Mouse (Mus musculus) bone marrow macrophage, adult 2 months (primary cell): ENCODE results near the gene Gm21981. TPM values are rescaled to one million over a fixed set of nuclear protein-coding genes. Genes with fewer than 3 reads are reported as not detected.
A peak's percentile ranks its signal among the peaks of the same experiment; 100 is the strongest.

ENCODE experiments used
- H3K27ac ChIP-seq: 2 replicates; pipeline ENCODE4 v1.5.1; 2012; ENCODE audit warnings: low read depth, low read length; ENCODE audit not compliant: insufficient read depth
- H3K4me1 ChIP-seq: 2 replicates; pipeline ENCODE4 v1.6.1; 2012; ENCODE audit warnings: low read length; ENCODE audit not compliant: control insufficient read depth, insufficient read depth
- H3K4me3 ChIP-seq: 2 replicates; pipeline ENCODE4 v1.5.1; 2012; ENCODE audit warnings: mild to moderate bottlenecking, low read length, moderate library complexity; ENCODE audit not compliant: insufficient read depth
- CTCF ChIP-seq: IDR thresholded peaks from 2 replicates; pipeline ENCODE4 v1.5.1; 2012; ENCODE audit warnings: low read depth, mild to moderate bottlenecking, low read length, moderate library complexity
- POLR2A ChIP-seq: IDR thresholded peaks from 2 replicates; pipeline ENCODE4 v1.6.1; 2012; ENCODE audit warnings: mild to moderate bottlenecking, low read depth, low read length, borderline replicate concordance
- polyA plus RNA-seq: library from polyadenylated mRNA; stranded (reverse); fragments of >200 nt; gene quantifications from 2 replicates; pipeline ENCODE4 v1.2.4, GENCODE M21; 2012; ENCODE audit not compliant: missing spikeins, insufficient read depth, insufficient read length

Gene Gm21981
- polyA plus RNA-seq, 1 experiment: 0.58 TPM

DNA sequence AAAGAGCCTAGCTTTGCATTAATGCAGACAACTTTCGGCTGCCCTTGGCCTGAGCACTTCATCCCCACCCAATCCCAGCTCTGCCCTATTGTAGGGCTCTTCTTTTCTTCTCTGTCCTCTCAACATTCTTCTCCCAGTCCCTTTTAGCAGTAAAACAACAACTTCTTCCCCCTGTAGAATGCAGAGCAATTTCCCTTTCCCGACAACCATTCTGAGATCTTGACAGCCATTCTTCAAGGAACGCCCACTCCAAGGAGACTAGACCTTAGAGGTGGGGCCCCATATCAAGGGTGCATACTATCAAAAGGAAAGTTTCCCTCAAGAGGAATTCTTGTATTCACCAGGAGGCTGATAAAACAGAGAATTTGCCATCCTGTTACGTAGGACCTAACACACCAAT is 45.3 kb downstream of the Gm21981 start:
- H3K4me1 ChIP-seq: peaks cover 14% of the 10 kb centered on the region
- no peak overlapping the region for H3K27ac ChIP-seq
- TF ChIP-seq CTCF (no peak), POLR2A (no peak)

DNA sequence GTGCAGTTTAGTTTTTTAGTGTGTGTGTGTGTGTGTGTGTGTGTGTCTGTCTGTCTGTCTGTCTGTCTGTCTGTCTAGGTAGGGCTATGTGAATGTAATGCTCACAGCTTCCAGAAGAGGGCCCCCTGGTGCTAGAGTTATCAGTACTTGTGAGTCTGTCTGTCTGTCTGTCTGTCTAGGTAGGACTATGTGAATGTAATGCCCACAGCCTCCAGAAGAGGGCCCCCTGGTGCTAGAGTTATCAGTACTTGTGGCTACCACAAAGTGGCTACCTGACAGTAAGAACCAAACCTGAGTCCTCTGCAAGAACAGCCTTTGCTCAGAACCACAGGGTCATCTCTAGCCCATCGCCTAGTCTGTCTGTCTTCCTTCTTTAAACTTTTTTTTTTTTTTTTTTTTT is 47.6 kb downstream of the Gm21981 start:
- Histone ChIP-seq H3K27ac (no peak overlapping the region), H3K4me3 (no peak overlapping the region), H3K4me1 (no peaks in the 10 kb centered on the region; the same call in none of the 2 replicates)
- TF ChIP-seq CTCF (peak; percentile 76), POLR2A (no peak)

More for the DNA sequence above, 45.3 kb downstream of the Gm21981 start:
- H3K4me3 ChIP-seq: no peak overlapping the region

DNA sequence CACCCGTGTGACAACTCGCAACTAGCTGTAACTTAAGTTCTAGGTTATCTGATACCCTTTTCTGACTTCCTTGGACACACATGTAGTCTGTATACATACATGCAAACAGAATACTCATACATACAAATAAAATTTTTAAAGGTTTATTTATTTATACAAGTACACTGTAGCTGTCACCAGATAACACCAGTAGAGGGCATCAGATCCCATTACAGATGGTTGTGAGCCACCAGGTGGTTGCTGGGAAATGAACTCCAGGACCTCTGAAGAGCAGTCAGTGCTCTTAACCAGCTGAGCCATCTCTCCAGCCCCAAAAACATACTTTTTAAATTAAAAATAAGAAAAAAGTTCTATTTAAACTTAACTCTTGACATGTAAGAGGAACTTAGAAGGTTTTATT is 51.3 kb downstream of the Gm21981 start:
- TF ChIP-seq POLR2A: no peak
- no peak overlapping the region for H3K27ac ChIP-seq
- H3K4me3 ChIP-seq: no peak overlapping the region
- no peaks in the 10 kb centered on the region for H3K4me1 ChIP-seq

Other genes with a start within 250 kb of the Gm21981 start
- gene Taf8, start 192.2 kb downstream of the Gm21981 start, polyA plus RNA-seq: 23.7 and 30.1 TPM in 2 replicates
- gene Ccnd3, start 189.4 kb downstream of the Gm21981 start, polyA plus RNA-seq: 89.1 and 95.0 TPM in 2 replicates
- gene Bysl, start 83.0 kb downstream of the Gm21981 start, polyA plus RNA-seq: 4.1 and 5.0 TPM in 2 replicates
- 19.7 and 23.4 TPM in 2 replicates for gene Med20, start 82.9 kb downstream of the Gm21981 start, polyA plus RNA-seq
- gene Gm20517, start 82.9 kb downstream of the Gm21981 start, polyA plus RNA-seq: 1.2 and 3.1 TPM in 2 replicates
- gene Usp49, start 63.8 kb downstream of the Gm21981 start, polyA plus RNA-seq: 7.3 and 8.6 TPM in 2 replicates
- gene Tomm6, start 6.1 kb downstream of the Gm21981 start, polyA plus RNA-seq: 220 TPM in 2 replicates
- 3.1 and 8.4 TPM in 2 replicates for gene Frs3, start 5.4 kb downstream of the Gm21981 start, polyA plus RNA-seq
- 2.9 and 3.2 TPM in 2 replicates for gene Prickle4, start 281 bp upstream of the Gm21981 start, polyA plus RNA-seq
- gene Pgc, start 32.4 kb upstream of the Gm21981 start, polyA plus RNA-seq: not detected in 2 replicates
- gene Tfeb, start 42.6 kb upstream of the Gm21981 start, polyA plus RNA-seq: 43.2 and 48.4 TPM in 2 replicates
- gene Mdfi, start 140.2 kb upstream of the Gm21981 start, polyA plus RNA-seq: not detected in 2 replicates
- gene Foxp4, start 230.2 kb upstream of the Gm21981 start, polyA plus RNA-seq: 5.2 and 6.0 TPM in 2 replicates